Mouse (Mus musculus) limb, embryonic 11.5 days (tissue): Measurements from ENCODE around the gene Atg7. TPM values are rescaled to one million over a fixed set of nuclear protein-coding genes. Genes with fewer than 3 reads are reported as not detected.

Source experiments
- ATAC-seq: fragments of 200-750 bp; cut with Nextera tagmentation; 2 replicates; pipeline ENCODE4 v1.8.0; 2017; ENCODE audit warnings: low read depth; ENCODE audit not compliant: insufficient number of reproducible peaks, low FRiP score, low TSS enrichment
- DNase-seq: peaks from one replicate; pipeline ENCODE4 v3.0.0-alpha.2; 2015; ENCODE audit warnings: low spot score
- H3K27ac ChIP-seq: fragments of 300-500 bp; sonication (generic); replicated peaks from 2 replicates; pipeline ENCODE4 v1.5.1; 2014; ENCODE audit warnings: low read depth, mild to moderate bottlenecking, low read length
- H3K27me3 ChIP-seq: fragments of 300-500 bp; sonication (generic); 2 replicates; pipeline ENCODE4 v1.6.1; 2014; ENCODE audit warnings: mild to moderate bottlenecking, low read length, mixed read lengths; ENCODE audit not compliant: control insufficient read depth, insufficient read depth
- H3K36me3 ChIP-seq: fragments of 300-500 bp; sonication (generic); 2 replicates; pipeline ENCODE4 v1.6.1; 2014; ENCODE audit warnings: mild to moderate bottlenecking, low read length, moderate library complexity, mixed read lengths; ENCODE audit not compliant: control insufficient read depth, insufficient read depth
- H3K4me1 ChIP-seq: fragments of 300-500 bp; sonication (generic); 2 replicates; pipeline ENCODE4 v1.6.1; 2014; ENCODE audit warnings: low read length, mixed read lengths; ENCODE audit not compliant: control insufficient read depth, insufficient read depth
- H3K4me2 ChIP-seq: fragments of 300-500 bp; sonication (generic); 2 replicates; pipeline ENCODE4 v1.6.1; 2014; ENCODE audit warnings: low read depth, mild to moderate bottlenecking, moderate library complexity; ENCODE audit not compliant: severe bottlenecking
- H3K4me3 ChIP-seq: fragments of 300-500 bp; sonication (generic); 2 replicates; pipeline ENCODE4 v1.5.1; 2014; ENCODE audit warnings: low read depth, low read length
- H3K9ac ChIP-seq: fragments of 300-500 bp; sonication (generic); 2 replicates; pipeline ENCODE4 v1.6.1; 2014; ENCODE audit warnings: mild to moderate bottlenecking, low read length
- H3K9me3 ChIP-seq: fragments of 300-500 bp; sonication (generic); 2 replicates; pipeline ENCODE4 v1.6.1; 2016; ENCODE audit warnings: low read length; ENCODE audit not compliant: control insufficient read depth
- WGBS: fragments of 180-500 bp; shearing (Covaris S2); extraction: QIAGEN DNeasy Blood & Tissue Kit; methylation state at CpG from one replicate; pipeline ENCODE4 v1.1.7; 2014; 5-methylcytosine and 5-hydroxymethylcytosine counted together
- polyA plus RNA-seq: library from polyadenylated mRNA; unstranded; fragments of >200 nt; fragmentation: Nextera tagmentation; extraction: Ambion mirVana; gene quantifications from 2 replicates; pipeline ENCODE4 v1.2.1, GENCODE M21; 2014

Atg7 gene
- polyA plus RNA-seq, 1 experiment from 2014 or later: 18.9 TPM

DNA sequence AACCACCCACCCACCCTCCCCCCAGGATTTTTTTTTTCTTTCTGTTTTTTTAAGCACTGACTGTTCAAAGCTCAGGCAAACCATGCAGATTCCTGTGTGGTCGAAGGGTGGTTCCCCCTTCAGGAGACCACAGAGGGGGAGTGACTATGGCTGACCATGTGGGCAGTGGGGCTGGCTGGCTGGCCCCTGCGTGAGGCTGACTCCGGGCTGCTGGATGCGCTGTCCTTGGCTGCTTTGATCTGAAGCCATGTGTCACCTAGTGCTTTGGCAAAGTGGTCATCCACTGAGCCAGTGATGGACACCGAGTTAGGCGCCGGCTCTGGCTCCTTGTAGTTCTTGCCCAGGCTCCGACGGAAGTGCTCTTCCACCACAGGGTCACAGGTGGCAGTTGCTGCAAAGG is 219.1 kb downstream of the Atg7 start:
- WGBS: 77% methylated on average over 9 of the region's 9 CpGs
- Histone ChIP-seq H3K27ac (no peak overlapping the region), H3K27me3 (no peaks in the 10 kb centered on the region), H3K4me3 (no peak overlapping the region), H3K4me2 (no peak overlapping the region), H3K9ac (no peak overlapping the region), H3K9me3 (no peaks in the 10 kb centered on the region), H3K4me1 (0 out of 2 replicates have a peak, but pooled peaks cover 4% of the 10 kb centered on the region), H3K36me3 (peaks cover 23% of the 10 kb centered on the region; the same call in 1 of the 2 replicates)
- no peak for DNase-seq
- ATAC-seq: no peak

DNA sequence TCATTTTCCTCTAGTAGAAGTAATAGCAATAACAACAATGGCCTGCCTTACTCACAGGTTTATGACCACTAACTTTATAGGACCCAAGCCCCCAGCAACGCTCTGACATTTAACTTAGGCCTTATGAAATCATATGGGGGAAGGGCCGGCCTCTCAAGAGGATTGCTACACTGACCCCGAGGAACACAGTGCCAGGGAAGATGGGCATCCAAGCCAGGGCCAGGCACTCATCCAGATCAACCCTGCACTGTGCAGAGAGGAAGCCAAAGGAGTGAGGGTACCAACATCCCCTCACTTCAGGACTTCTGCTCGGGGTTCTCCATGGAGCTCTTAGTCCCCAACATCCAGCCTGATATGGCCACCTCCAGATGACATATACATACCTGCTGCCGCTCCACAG is 220.6 kb downstream of the Atg7 start:
- Histone ChIP-seq H3K4me3 (no peak overlapping the region), H3K9ac (no peak overlapping the region), H3K36me3 (peaks cover 23% of the 10 kb centered on the region; the same call in 1 of the 2 replicates), H3K9me3 (no peaks in the 10 kb centered on the region), H3K4me2 (no peak overlapping the region), H3K4me1 (no peaks in the 10 kb centered on the region), H3K27ac (no peak overlapping the region), H3K27me3 (no peaks in the 10 kb centered on the region)
- DNase-seq (no peak), ATAC-seq (no peak)
- WGBS: 92% methylated on average over 5 of the region's 5 CpGs

DNA sequence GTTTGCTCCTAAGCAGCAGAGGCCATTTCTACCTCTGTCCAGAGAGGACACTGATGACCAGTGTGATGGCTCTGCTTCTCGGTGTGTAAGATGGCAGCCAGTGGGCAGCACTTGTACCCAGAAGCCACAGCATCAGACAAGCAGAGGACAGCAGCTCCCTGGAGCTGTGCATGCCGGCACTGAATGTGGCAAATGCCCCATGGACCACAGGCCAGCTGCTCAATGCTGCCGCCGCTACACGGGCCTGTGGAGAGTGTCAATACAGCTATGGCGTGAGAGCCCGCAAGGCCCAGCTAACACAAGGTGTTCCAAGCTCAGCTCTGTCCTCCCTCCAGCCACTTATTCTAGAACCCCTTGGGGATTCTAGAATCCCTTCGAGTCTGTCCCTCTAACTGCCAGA is 221.5 kb downstream of the Atg7 start:
- 96% methylated on average over 8 of the region's 8 CpGs for WGBS
- no peak for ATAC-seq
- Histone ChIP-seq H3K4me1 (peaks cover 9% of the 10 kb centered on the region), H3K9me3 (no peaks in the 10 kb centered on the region), H3K27ac (no peak overlapping the region), H3K36me3 (peaks cover 18% of the 10 kb centered on the region; the same call in 1 of the 2 replicates), H3K4me3 (no peak overlapping the region), H3K27me3 (no peaks in the 10 kb centered on the region), H3K4me2 (no peak overlapping the region), H3K9ac (no peak overlapping the region)
- DNase-seq: no peak

DNA sequence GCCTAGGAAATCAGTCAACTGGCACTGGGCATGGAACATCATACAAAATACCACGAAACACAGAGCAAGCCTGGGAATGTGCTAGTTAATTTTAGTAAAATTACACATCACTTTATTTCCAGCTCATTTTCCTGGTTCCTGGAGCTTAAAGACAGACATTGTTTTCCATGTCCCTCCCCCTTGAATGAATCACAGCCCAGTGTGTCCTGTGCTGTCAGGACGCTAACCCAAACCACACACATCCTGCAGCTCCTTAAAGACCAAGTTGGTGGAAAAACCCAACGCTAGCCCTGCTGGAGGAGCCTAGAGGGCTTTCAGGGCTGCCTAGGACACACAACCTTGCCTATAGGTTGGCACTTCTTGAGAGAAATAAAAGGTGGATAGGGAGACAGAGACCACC is 223.2 kb downstream of the Atg7 start:
- Histone ChIP-seq H3K4me3 (no peak overlapping the region), H3K36me3 (peaks cover 14% of the 10 kb centered on the region; the same call in 1 of the 2 replicates), H3K27ac (no peak overlapping the region), H3K4me1 (peaks cover 25% of the 10 kb centered on the region), H3K9me3 (no peaks in the 10 kb centered on the region), H3K4me2 (no peak overlapping the region), H3K27me3 (no peaks in the 10 kb centered on the region), H3K9ac (no peak overlapping the region)
- WGBS: 79% methylated on average over 3 of the region's 3 CpGs
- DNase-seq (no peak), ATAC-seq (no peak)

GRCm38 (mm10) chr6:114866619-114867018 is 223.7 kb downstream of the Atg7 start:
- H3K4me2 ChIP-seq: no peak overlapping the region
- H3K9ac ChIP-seq: no peak overlapping the region
- DNase-seq (no peak), ATAC-seq (no peak)
- WGBS: 83% methylated on average over 4 of the region's 4 CpGs
- H3K9me3 ChIP-seq: no peaks in the 10 kb centered on the region
- H3K4me3 ChIP-seq: no peak overlapping the region
- H3K27me3 ChIP-seq: no peaks in the 10 kb centered on the region
- H3K4me1 ChIP-seq: peaks cover 27% of the 10 kb centered on the region
- H3K36me3 ChIP-seq: peaks cover 14% of the 10 kb centered on the region; the same call in 1 of the 2 replicates
- H3K27ac ChIP-seq: no peak overlapping the region

GRCm38 (mm10) chr6:114868656-114869055 is 225.8 kb downstream of the Atg7 start:
- H3K4me3 ChIP-seq: no peak overlapping the region
- H3K36me3 ChIP-seq: peaks cover 8% of the 10 kb centered on the region; the same call in 1 of the 2 replicates
- H3K4me1 ChIP-seq: peaks cover 39% of the 10 kb centered on the region
- no peak for DNase-seq
- H3K4me2 ChIP-seq: no peak overlapping the region
- no peak overlapping the region; the same call in 1 of the 2 replicates for H3K9ac ChIP-seq
- H3K27me3 ChIP-seq: no peaks in the 10 kb centered on the region
- H3K27ac ChIP-seq: no peak overlapping the region
- ATAC-seq: no peak
- no peaks in the 10 kb centered on the region for H3K9me3 ChIP-seq
- WGBS: 81% methylated on average over 7 of the region's 7 CpGs

GRCm38 (mm10) chr6:114869501-114870076 is 226.7 kb downstream of the Atg7 start:
- Histone ChIP-seq H3K4me1 (peaks cover 48% of the 10 kb centered on the region), H3K36me3 (peaks cover 7% of the 10 kb centered on the region; the same call in 1 of the 2 replicates), H3K4me2 (no peak overlapping the region), H3K27ac (no peak overlapping the region), H3K4me3 (no peak overlapping the region), H3K9me3 (no peaks in the 10 kb centered on the region), H3K27me3 (no peaks in the 10 kb centered on the region), H3K9ac (peak overlapping the region; percentile 27; the same call in 1 of the 2 replicates)
- ATAC-seq (no peak), DNase-seq (no peak)
- 69% methylated on average over 6 of the region's 6 CpGs for WGBS

DNA sequence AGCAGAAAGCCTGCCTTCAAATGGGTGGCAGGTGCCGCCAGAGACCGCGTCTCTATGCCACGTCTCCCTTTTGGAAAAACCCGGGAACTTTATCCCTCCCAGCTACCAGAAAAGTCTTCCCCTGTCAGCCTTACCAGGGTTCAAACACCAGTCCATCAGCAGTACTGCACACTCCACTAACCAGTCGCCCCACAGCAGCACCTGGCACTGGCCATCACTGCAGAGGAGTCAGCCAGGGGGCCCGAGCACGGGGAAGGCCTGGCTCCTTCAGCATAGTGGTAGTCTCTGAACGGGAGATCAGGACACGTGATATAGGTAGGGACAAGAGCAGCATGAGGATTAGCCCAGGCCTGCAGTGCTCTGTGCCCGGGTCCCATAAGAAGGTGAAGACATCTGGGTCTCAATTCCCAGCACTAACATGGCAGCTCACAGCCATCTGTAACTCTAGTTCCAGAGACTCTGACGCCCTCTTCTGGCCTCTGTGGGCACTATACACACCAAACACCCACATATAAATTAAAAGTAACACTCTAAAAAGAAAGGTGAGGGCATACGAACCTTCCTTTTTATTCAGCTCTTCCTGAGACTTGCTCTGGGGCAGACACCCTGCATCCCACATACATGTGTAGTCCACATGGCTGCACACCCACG is 228.2 kb downstream of the Atg7 start:
- Histone ChIP-seq H3K36me3 (peaks cover 7% of the 10 kb centered on the region; the same call in 1 of the 2 replicates), H3K9me3 (no peaks in the 10 kb centered on the region), H3K4me1 (peaks cover 62% of the 10 kb centered on the region), H3K27ac (no peak overlapping the region; the same call in 1 of the 2 replicates), H3K4me2 (no peak overlapping the region), H3K9ac (no peak overlapping the region), H3K27me3 (no peaks in the 10 kb centered on the region), H3K4me3 (no peak overlapping the region)
- DNase-seq (no peak), ATAC-seq (no peak)
- 82% methylated on average over 14 of the region's 14 CpGs for WGBS
